Mouse (Mus musculus): ENCODE data around the gene Atat1. TPM values are rescaled to one million over a fixed set of nuclear protein-coding genes. Genes with fewer than 3 reads are reported as not detected.

Gene Atat1
- total and polyA plus RNA-seq, 3 experiments = 5.7 to 12.5 (median 10.4) TPM

DNA sequence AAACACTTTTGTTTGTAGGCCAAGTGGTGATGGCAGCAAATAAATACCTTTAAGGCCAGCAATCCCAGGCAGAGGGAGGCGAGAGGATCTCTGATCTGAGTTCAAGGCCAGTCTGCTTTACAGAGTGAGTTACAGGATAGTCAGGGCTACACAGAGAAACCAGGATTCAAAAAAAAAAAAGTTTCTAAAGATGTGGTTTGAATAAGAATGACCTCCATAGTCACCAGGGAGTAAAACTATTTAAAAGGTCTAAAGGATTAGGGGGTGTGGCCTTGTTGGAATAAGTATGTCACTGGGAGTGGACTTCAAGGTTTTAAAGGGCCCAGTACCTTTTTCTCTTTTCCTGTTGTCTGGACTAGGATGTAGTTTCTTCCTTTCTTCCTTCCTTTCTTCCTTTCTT is 30.1 kb upstream of the Atat1 start:
- no peak overlapping the region for H3K4me2 ChIP-seq (ENCODE audit: insufficient read depth, low read depth, poor library complexity, severe bottlenecking)
- no peak overlapping the region for H3K4me3 ChIP-seq (replicated peaks in 1 of 3; ENCODE audit: low read depth in 2 of 3, low read length in 2 of 3, poor library complexity in 1 of 3)
- H3K36me3 ChIP-seq (replicated peaks in 1 of 2; ENCODE audit: control insufficient read depth in 1 of 2, insufficient read depth in 1 of 2, low read length in 1 of 2) = no peaks in the 10 kb centered on the region
- H3K9ac ChIP-seq (ENCODE audit: insufficient read depth, low read depth) = no peak overlapping the region
- H3K79me2 ChIP-seq (replicated peaks; ENCODE audit: control insufficient read depth, extremely low read depth, insufficient read depth, poor library complexity, severe bottlenecking) = no peaks in the 10 kb centered on the region
- TF ChIP-seq MAFK (IDR thresholded peaks at IDR 0.05; ENCODE audit: insufficient replicate concordance, low read length) (no peak), ZC3H11A (IDR thresholded peaks at IDR 0.05; ENCODE audit: low read depth, low read length) (no peak), NRF1 (IDR thresholded peaks at IDR 0.05; ENCODE audit: low read depth, low read length) (no peak), SMC3 (IDR thresholded peaks at IDR 0.05; ENCODE audit: low read depth, low read length) (no peak), USF2 (conservative IDR thresholded peaks at IDR 0.05; ENCODE audit: low read depth, low read length) (no peak), ZKSCAN1 (IDR thresholded peaks at IDR 0.05; ENCODE audit: borderline replicate concordance, low read depth, low read length) (no peak), ZNF384 (IDR thresholded peaks at IDR 0.05; ENCODE audit: low read depth, low read length) (no peak), ETS1 (conservative IDR thresholded peaks at IDR 0.05; ENCODE audit: low read depth, low read length) (no peak), JUND (conservative IDR thresholded peaks at IDR 0.05; ENCODE audit: low read depth, low read length) (no peak), TCF12 (IDR thresholded peaks at IDR 0.05; ENCODE audit: low read depth, low read length) (no peak), POLR2AphosphoS2 (IDR thresholded peaks at IDR 0.05; ENCODE audit: low read depth, low read length) (no peak), RCOR1 (conservative IDR thresholded peaks at IDR 0.05; ENCODE audit: low read depth, low read length) (no peak), POLR2A (IDR thresholded peaks at IDR 0.05; ENCODE audit: low read depth, low read length) (no peak), SIN3A (IDR thresholded peaks at IDR 0.05; ENCODE audit: low read length) (no peak), NELFE (IDR thresholded peaks at IDR 0.05; ENCODE audit: low read depth, low read length) (no peak)
- peaks cover 2% of the 10 kb centered on the region for H3K27me3 ChIP-seq (replicated peaks)
- dilution Hi-C loops (cut with MboI; ENCODE audit: extremely low pct_ligation_motif_present, extremely low pct_unique_long_range_greater_than_20kb, low sequenced_read_pairs) (no loop called here), in situ Hi-C loops (cut with MboI; ENCODE audit: low pct_ligation_motif_present, low pct_unique_long_range_greater_than_20kb, low sequenced_read_pairs) (no loop called here)
- no peak overlapping the region for H3K27ac ChIP-seq (ENCODE audit: insufficient read depth, low read depth)
- DNase-seq (ENCODE audit: extremely low read depth) = no peak
- peaks cover 6% of the 10 kb centered on the region for H3K9me3 ChIP-seq (replicated peaks; ENCODE audit: low read length)
- no peaks in the 10 kb centered on the region for H3K4me1 ChIP-seq (ENCODE audit: control insufficient read depth in 1 of 2, insufficient read depth in 2 of 2)

DNA sequence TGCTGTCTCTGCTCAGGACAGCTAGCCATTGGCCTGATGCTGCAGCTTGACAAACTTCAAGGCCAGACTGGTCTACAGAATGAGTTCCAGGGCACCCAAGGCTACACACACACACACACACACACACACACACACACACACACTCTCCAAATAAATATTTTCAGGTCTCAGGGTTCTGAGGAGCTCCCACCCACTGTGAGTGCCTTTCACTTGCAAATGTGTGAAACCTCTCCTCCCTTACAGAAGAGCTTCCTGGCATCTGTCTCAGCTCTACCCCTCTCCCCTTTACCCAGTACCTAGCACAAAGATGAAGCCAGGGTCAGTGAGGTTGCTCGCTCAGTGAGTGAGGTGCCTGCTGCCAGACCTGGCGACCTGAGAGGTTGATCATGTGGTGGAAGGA is 29.2 kb upstream of the Atat1 start:
- dilution Hi-C loops (cut with MboI; ENCODE audit: extremely low pct_ligation_motif_present, extremely low pct_unique_long_range_greater_than_20kb, low sequenced_read_pairs) = no loop called here
- no peak overlapping the region for H3K4me3 ChIP-seq (replicated peaks in 1 of 3; ENCODE audit: low read depth in 2 of 3, low read length in 2 of 3, poor library complexity in 1 of 3)
- H3K4me2 ChIP-seq (ENCODE audit: insufficient read depth, low read depth, poor library complexity, severe bottlenecking) = no peak overlapping the region
- peaks cover 2% of the 10 kb centered on the region for H3K27me3 ChIP-seq (replicated peaks)
- H3K4me1 ChIP-seq (ENCODE audit: control insufficient read depth in 1 of 2, insufficient read depth in 2 of 2) = no peaks in the 10 kb centered on the region
- no peak overlapping the region for H3K27ac ChIP-seq (ENCODE audit: insufficient read depth, low read depth)
- peaks cover 6% of the 10 kb centered on the region for H3K9me3 ChIP-seq (replicated peaks; ENCODE audit: low read length)
- no peak for DNase-seq (ENCODE audit: extremely low read depth)
- no peaks in the 10 kb centered on the region for H3K79me2 ChIP-seq (replicated peaks; ENCODE audit: control insufficient read depth, extremely low read depth, insufficient read depth, poor library complexity, severe bottlenecking)
- H3K36me3 ChIP-seq (replicated peaks in 1 of 2; ENCODE audit: control insufficient read depth in 1 of 2, insufficient read depth in 1 of 2, low read length in 1 of 2) = no peaks in the 10 kb centered on the region
- TF ChIP-seq CHD1 (IDR thresholded peaks at IDR 0.05; ENCODE audit: low read depth, low read length) (no peak), NRF1 (IDR thresholded peaks at IDR 0.05; ENCODE audit: low read depth, low read length) (no peak), MAFK (IDR thresholded peaks at IDR 0.05; ENCODE audit: insufficient replicate concordance, low read length) (no peak), NELFE (IDR thresholded peaks at IDR 0.05; ENCODE audit: low read depth, low read length) (no peak), E2F4 (IDR thresholded peaks at IDR 0.05; ENCODE audit: insufficient replicate concordance, low read depth, low read length) (no peak), MEF2A (IDR thresholded peaks at IDR 0.05; ENCODE audit: borderline replicate concordance, low read depth, low read length) (no peak)
- no peak overlapping the region for H3K9ac ChIP-seq (ENCODE audit: insufficient read depth, low read depth)
- in situ Hi-C loops (cut with MboI; ENCODE audit: low pct_ligation_motif_present, low pct_unique_long_range_greater_than_20kb, low sequenced_read_pairs) = no loop called here

Measured in CH12.LX (cell line).